Mouse (Mus musculus) myocyte (in vitro differentiated cells): ENCODE results near the gene Ms4a6c.
"Not testable (repeated sequence)": the region's sequence is repeated elsewhere in the genome, so short reads cannot be mapped to it uniquely, and the experiment has no call there.

Source experiments
- CEBPB ChIP-seq: IDR thresholded peaks from 2 replicates; pipeline ENCODE4 v1.6.1; 2011; ENCODE audit warnings: mild to moderate bottlenecking, moderate library complexity; ENCODE audit not compliant: poor library complexity, insufficient read depth, severe bottlenecking
- E2F4 ChIP-seq: IDR thresholded peaks from one replicate; pipeline ENCODE4 v1.6.1; 2011; ENCODE audit warnings: mild to moderate bottlenecking, control low read depth, moderate library complexity; ENCODE audit not compliant: insufficient read depth
- MAX ChIP-seq: IDR thresholded peaks from one replicate; pipeline ENCODE4 v1.6.1; 2011; ENCODE audit warnings: low read depth, mild to moderate bottlenecking, control low read depth
- MYOD1 ChIP-seq, 3 experiments: IDR thresholded peaks; one replicate each; pipeline ENCODE4 v1.6.1; 2011; ENCODE audit warnings: control low read depth in 2 of 3, low read depth in 2 of 3, mild to moderate bottlenecking in 2 of 3, moderate library complexity in 1 of 3; ENCODE audit not compliant: insufficient read length in 2 of 3, control insufficient read depth in 1 of 3
- MYOG ChIP-seq, 3 experiments: IDR thresholded peaks; one replicate each; pipeline ENCODE4 v1.6.1; 2011; ENCODE audit warnings: control low read depth in 2 of 3, low read depth in 2 of 3, mild to moderate bottlenecking in 2 of 3; ENCODE audit not compliant: insufficient read length in 2 of 3, control insufficient read depth in 1 of 3, insufficient read depth in 1 of 3
- POLR2A ChIP-seq: IDR thresholded peaks from one replicate; pipeline ENCODE4 v1.6.1; 2011; ENCODE audit warnings: low read depth, mild to moderate bottlenecking, control low read depth, moderate library complexity; ENCODE audit not compliant: insufficient read length
- POLR2AphosphoS2 ChIP-seq: IDR thresholded peaks from one replicate; pipeline ENCODE4 v1.6.1; 2011; ENCODE audit warnings: low read depth, control low read depth; ENCODE audit not compliant: insufficient read length
- REST ChIP-seq: IDR thresholded peaks from one replicate; pipeline ENCODE4 v1.6.1; 2011; ENCODE audit warnings: mild to moderate bottlenecking, control low read depth, moderate library complexity; ENCODE audit not compliant: insufficient read depth, insufficient read length
- SRF ChIP-seq: IDR thresholded peaks from one replicate; pipeline ENCODE4 v1.6.1; 2011; ENCODE audit warnings: low read depth; ENCODE audit not compliant: control insufficient read depth, insufficient read length
- TCF12 ChIP-seq: IDR thresholded peaks from one replicate; pipeline ENCODE4 v1.6.1; 2011; ENCODE audit warnings: mild to moderate bottlenecking, control low read depth; ENCODE audit not compliant: poor library complexity, insufficient read depth, severe bottlenecking
- TCF3 ChIP-seq: IDR thresholded peaks from one replicate; pipeline ENCODE4 v1.6.1; 2011; ENCODE audit warnings: low read depth, control low read depth; ENCODE audit not compliant: insufficient read length
- USF1 ChIP-seq: IDR thresholded peaks from one replicate; pipeline ENCODE4 v1.6.1; 2011; ENCODE audit warnings: low read depth, mild to moderate bottlenecking, control low read depth, moderate library complexity

DNA sequence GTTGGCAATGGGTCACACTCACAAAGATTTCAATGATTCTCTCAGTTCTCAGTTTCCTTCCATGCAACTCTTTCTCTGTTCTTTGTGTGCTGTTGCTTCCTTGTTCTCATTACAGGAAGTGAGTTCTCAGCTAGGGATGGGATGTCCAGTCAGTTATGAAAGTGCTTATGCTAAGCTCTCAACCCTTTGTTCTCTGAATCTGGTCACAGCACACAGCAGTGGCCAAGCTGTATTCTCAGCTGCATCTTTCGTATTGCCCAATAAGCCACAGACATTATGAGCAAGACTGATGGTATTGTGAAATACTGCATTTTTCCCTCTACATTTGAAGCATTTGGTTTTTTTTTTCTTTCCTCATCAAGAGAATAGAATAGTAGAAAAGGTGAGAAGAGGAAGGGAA is 38.0 kb upstream of the Ms4a6c start:
- TF ChIP-seq POLR2AphosphoS2; MAX; TCF12; POLR2A; E2F4; USF1; TCF3; SRF; MYOG (IDR thresholded peaks at IDR 0.05; ENCODE audit: control insufficient read depth in 1 of 3, insufficient read depth in 1 of 3, insufficient read length in 2 of 3, low read depth in 2 of 3); MYOD1 (IDR thresholded peaks at IDR 0.05; ENCODE audit: control insufficient read depth in 1 of 3, insufficient read length in 2 of 3, low read depth in 2 of 3); REST; CEBPB: not testable (repeated sequence)
